In genomic region chr3:108830493-108830892, GRCm38 (mm10) we compare ENCODE assay signal across 11 mouse cellular contexts. TPM values are rescaled to one million over a fixed set of nuclear protein-coding genes. Genes with fewer than 3 reads are reported as not detected.
A peak's percentile ranks its signal among the peaks of the same experiment; 100 is the strongest.
DNase-seq lines count a peak whose midpoint lies in the region; TF ChIP-seq lines count a peak whose summit lies in the region.
"Had no signal": no experiment of that assay in that cellular context is flagged by ENCODE, and none has a peak within 500 bp of the region (broad histone marks: within the 10 kb centered on the region; RNA-seq: fewer than 3 reads in every experiment).

No protein-coding gene starts in this region.

- H3K79me2 ChIP-seq in liver, adult 2 months (ENCODE audit: control insufficient read depth, insufficient read depth, low read length), result peaks cover 7% of the 10 kb centered on the region

- H3K4me3 ChIP-seq in liver, adult 2 months (ENCODE audit: insufficient read depth, low read depth, low read length), result no peak overlapping the region
- no peak overlapping the region for H3K4me3 ChIP-seq in left cerebral cortex, adult 2 months
- H3K4me3 ChIP-seq: embryonic facial prominence, embryonic 12.5 days; hindbrain, embryonic 12.5 days; liver, embryonic 13.5 days had no signal

- no peak for TF ChIP-seq CTCF in liver, adult 2 months (IDR thresholded peaks at IDR 0.05; ENCODE audit: low read depth, low read length)
- no peak for TF ChIP-seq CTCF in left cerebral cortex, adult 2 months (IDR thresholded peaks at IDR 0.05)

- H3K9ac ChIP-seq in liver, adult 2 months (ENCODE audit: low read depth, low read length), result no peak overlapping the region
- H3K9ac ChIP-seq: embryonic facial prominence, embryonic 12.5 days; hindbrain, embryonic 12.5 days; liver, embryonic 13.5 days had no signal

- peak overlapping the region; percentile 1 for H3K27ac ChIP-seq in liver, adult 2 months (replicated peaks; ENCODE audit: insufficient read depth, low read depth, low read length)
- H3K27ac ChIP-seq in left cerebral cortex, adult 2 months, result no peak overlapping the region
- H3K27ac ChIP-seq: embryonic facial prominence, embryonic 12.5 days; hindbrain, embryonic 12.5 days; liver, embryonic 13.5 days had no signal

- no peak for TF ChIP-seq POLR2A in liver, adult 2 months (IDR thresholded peaks at IDR 0.05; ENCODE audit: extremely low read depth, insufficient read depth, low read length)

- H3K36me3 ChIP-seq in liver, adult 2 months (ENCODE audit: control insufficient read depth, insufficient read depth, low read length), result peaks cover 9% of the 10 kb centered on the region; the same call in 1 of the 2 replicates
- peaks cover 5% of the 10 kb centered on the region; the same call in 1 of the 2 replicates for H3K36me3 ChIP-seq in splenic B cell, adult 2 months (ENCODE audit: control insufficient read depth, insufficient read depth, low read length, poor library complexity, severe bottlenecking)

- no peaks in the 10 kb centered on the region for H3K27me3 ChIP-seq in liver, adult 2 months (ENCODE audit: control insufficient read depth, insufficient read depth, low read length)
- no peaks in the 10 kb centered on the region for H3K27me3 ChIP-seq in splenic B cell, adult 2 months (ENCODE audit: control insufficient read depth, insufficient read depth, low read length, poor library complexity, severe bottlenecking)
- H3K27me3 ChIP-seq: embryonic facial prominence, embryonic 12.5 days; hindbrain, embryonic 12.5 days; liver, embryonic 13.5 days had no signal

- DNase-seq in liver, adult 2 months (ENCODE audit: extremely low read depth, low read depth, low spot score), result peak; percentile 91
- no peak for DNase-seq in liver
- peak; percentile 59 for DNase-seq in gastrocnemius, postnatal 25 days
- DNase-seq in kidney, postnatal 10 days, result peak; percentile 66
- peak; percentile 32 for DNase-seq in splenic B cell, adult 2 months (ENCODE audit: low read depth, low spot score)
- no peak for DNase-seq in cerebellum, postnatal 25 days
- DNase-seq in right cerebral cortex, postnatal 25 days, result no peak
- no peak for DNase-seq in left cerebral cortex, adult 2 months (ENCODE audit: extremely low spot score in 1 of 2, low spot score in 2 of 2)
- DNase-seq: liver, embryonic 13.5 days had no signal

- WGBS in liver, adult 2 months, result 29% methylated on average over 11 of the region's 11 CpGs

- intact Hi-C loops in left cerebral cortex, adult 2 months (cut with DNase I), result no loop called here

- peaks cover 9% of the 10 kb centered on the region for H3K4me1 ChIP-seq in liver, adult 2 months (ENCODE audit: control insufficient read depth, insufficient read depth, low read length)
- H3K4me1 ChIP-seq: embryonic facial prominence, embryonic 12.5 days; hindbrain, embryonic 12.5 days had no signal

RNA-seq across cellular contexts. Expression of gene Stxbp3, which starts 9.8 kb away (rescaled TPM):
- total RNA-seq in liver, adult 2 months (2014; rRNA removed), result 28.9 and 34.3 TPM in 2 replicates
- 6.0 and 6.7 TPM in 2 replicates for polyA plus RNA-seq in liver, adult 2 months (2012; rRNA removed)
- 10 to 100 TPM; 23.5 to 26.4 TPM for total RNA-seq in gastrocnemius, postnatal 25 days (2021)
- 10 to 100 TPM; 17.8 to 23.1 TPM for total RNA-seq in left cerebral cortex, adult 2 months (2021)

RNA-seq across cellular contexts. Expression of gene Fndc7, which starts 59.3 kb away (rescaled TPM):
- 0.09 and 0.13 TPM in 2 replicates for total RNA-seq in liver, adult 2 months (2014; rRNA removed)
- 0.02 and 0.09 TPM in 2 replicates for polyA plus RNA-seq in liver, adult 2 months (2012; rRNA removed)
- total RNA-seq in gastrocnemius, postnatal 25 days (2021), result not detected
- total RNA-seq in left cerebral cortex, adult 2 months (2021), result under 1 TPM in 1 of 2 experiments, not detected in 1; 0.26 TPM

Comparison
In these comparisons a context has a peak if more than half of its experiments do, and no peak if none do; other contexts are left out.
1. DNase-seq: peak in liver, adult 2 months (single experiment), gastrocnemius, postnatal 25 days (single experiment), kidney, postnatal 10 days (single experiment) and splenic B cell, adult 2 months (single experiment); none in liver (single experiment), cerebellum, postnatal 25 days (0 of 2), right cerebral cortex, postnatal 25 days (single experiment) and left cerebral cortex, adult 2 months (0 of 2).